Mouse (Mus musculus): ENCODE measurements around the gene Hyal1.

DNA sequence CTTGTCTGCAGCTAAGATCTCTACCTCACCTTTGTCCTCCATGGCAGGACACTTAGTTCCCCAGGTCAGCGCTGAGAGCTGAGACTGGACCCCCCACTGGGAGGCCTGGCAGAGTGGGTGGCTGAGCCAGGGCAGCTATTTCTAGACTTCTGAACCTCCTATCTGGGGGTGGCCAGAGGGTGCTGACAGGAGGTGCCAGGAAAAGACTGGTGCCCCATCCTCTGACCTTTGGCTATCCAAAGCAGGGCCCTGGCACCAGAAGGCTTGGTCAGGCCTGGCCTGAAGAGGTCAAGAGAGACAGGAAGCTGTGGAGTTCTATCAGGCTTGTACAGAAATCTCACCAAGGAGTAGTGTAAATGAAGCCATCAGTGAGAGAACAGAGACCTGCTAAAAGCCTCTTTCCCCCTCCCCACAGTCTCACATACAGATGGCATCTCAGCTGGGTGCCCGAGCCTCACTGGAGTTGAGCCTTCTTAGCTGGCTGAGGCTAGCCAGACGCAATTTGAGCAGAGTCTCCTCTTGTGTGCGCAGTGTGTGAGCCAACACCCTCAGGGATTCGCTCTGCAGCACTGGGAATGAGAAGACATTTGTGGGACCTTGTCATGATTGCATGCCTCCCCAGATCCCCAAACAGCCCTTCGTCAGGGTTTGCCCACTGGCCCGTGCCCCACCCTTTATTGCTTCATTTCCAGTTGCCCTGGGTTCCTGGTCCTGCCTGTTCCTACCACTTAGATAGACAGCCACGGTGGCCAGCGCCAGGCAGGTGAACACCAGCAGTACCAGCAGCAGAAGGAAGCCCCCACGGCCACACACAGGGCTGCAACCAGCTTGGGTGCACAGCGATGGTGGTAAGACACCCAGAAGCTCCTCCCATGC, 16.6 kb downstream of the Hyal1 start:
- TF ChIP-seq CTCF (IDR thresholded peaks at IDR 0.05; ENCODE audit: borderline replicate concordance, extremely low read depth, insufficient read depth, insufficient read length), result no peak
- no peak for TF ChIP-seq POLR2A (IDR thresholded peaks at IDR 0.05; ENCODE audit: borderline replicate concordance, extremely low read depth, insufficient read depth, insufficient read length, poor library complexity, severe bottlenecking)
